Mouse (Mus musculus) liver, adult 2 months (tissue): ENCODE data around the gene Akip1. TPM values are rescaled to one million over a fixed set of nuclear protein-coding genes. Genes with fewer than 3 reads are reported as not detected.

Experiments
- DNase-seq: peaks from one replicate; pipeline ENCODE4 v3.0.0-alpha.2; 2011; ENCODE audit warnings: low read depth, low spot score; ENCODE audit errors: extremely low read depth
- H3K27ac ChIP-seq: fragments of 200-500 bp; replicated peaks from 2 replicates; pipeline ENCODE4 v1.5.1; 2012; ENCODE audit warnings: low read depth, mild to moderate bottlenecking, control low read depth, inconsistent platforms, low read length; ENCODE audit not compliant: insufficient read depth
- H3K27me3 ChIP-seq: fragments of 200-500 bp; 2 replicates; pipeline ENCODE4 v1.6.1; 2012; ENCODE audit warnings: mild to moderate bottlenecking, moderate library complexity, low read length, inconsistent platforms; ENCODE audit not compliant: control insufficient read depth, insufficient read depth
- H3K36me3 ChIP-seq: fragments of 200-500 bp; 2 replicates; pipeline ENCODE4 v1.6.1; 2012; ENCODE audit warnings: low read length, inconsistent platforms; ENCODE audit not compliant: control insufficient read depth, insufficient read depth
- H3K4me1 ChIP-seq: fragments of 200-500 bp; 2 replicates; pipeline ENCODE4 v1.6.1; 2011; ENCODE audit warnings: low read length; ENCODE audit not compliant: control insufficient read depth, insufficient read depth
- H3K4me3 ChIP-seq: fragments of 200-500 bp; 2 replicates; pipeline ENCODE4 v1.5.1; 2011; ENCODE audit warnings: low read depth, mild to moderate bottlenecking, control low read depth, low read length, moderate library complexity; ENCODE audit not compliant: insufficient read depth
- H3K79me2 ChIP-seq: fragments of 200-500 bp; 2 replicates; pipeline ENCODE4 v1.6.1; 2012; ENCODE audit warnings: inconsistent platforms, mild to moderate bottlenecking, low read length, moderate library complexity; ENCODE audit not compliant: control insufficient read depth, insufficient read depth
- H3K9ac ChIP-seq: fragments of 200-500 bp; 2 replicates; pipeline ENCODE4 v1.6.1; 2012; ENCODE audit warnings: low read depth, mild to moderate bottlenecking, control low read depth, inconsistent platforms, low read length
- CTCF ChIP-seq: fragments of 200-500 bp; IDR thresholded peaks from 2 replicates; pipeline ENCODE4 v1.5.1; 2011; ENCODE audit warnings: low read depth, low read length, control low read depth
- POLR2A ChIP-seq: fragments of 200-500 bp; IDR thresholded peaks from 2 replicates; pipeline ENCODE4 v1.6.1; 2011; ENCODE audit warnings: low read length, control low read depth; ENCODE audit not compliant: insufficient read depth; ENCODE audit errors: extremely low read depth
- WGBS: fragments of 180-500 bp; shearing (Covaris S2); methylation state at CpG from one replicate; pipeline ENCODE4 v1.1.7; 2018; 5-methylcytosine and 5-hydroxymethylcytosine counted together
- polyA plus RNA-seq: library from polyadenylated mRNA; depleted of rRNA; stranded (reverse); fragments of >200 nt; gene quantifications from 2 replicates; pipeline ENCODE4 v1.2.3, GENCODE M21; 2012
- total RNA-seq: library from RNA; depleted of rRNA; stranded (reverse); fragments of >200 nt; gene quantifications from 2 replicates; pipeline ENCODE4 v1.2.3, GENCODE M21; 2014

Akip1 gene
- total and polyA plus RNA-seq, 2 experiments, result 15.9 to 20.2 TPM

- Histone ChIP-seq H3K9ac (no peak overlapping the region), H3K27me3 (no peaks in the 10 kb centered on the region), H3K36me3 (peaks cover 36% of the 10 kb centered on the region), H3K79me2 (no peaks in the 10 kb centered on the region), H3K27ac (no peak overlapping the region), H3K4me3 (no peak overlapping the region), H3K4me1 (no peaks in the 10 kb centered on the region)
- TF ChIP-seq POLR2A, result no peak
- TF ChIP-seq CTCF, result no peak
- no peak for DNase-seq
- 97% methylated on average over 7 of the region's 7 CpGs for WGBS
Measured at GRCm38 (mm10) chr7:109712198-109712597, 8.7 kb downstream of the Akip1 start.

GRCm38 (mm10) chr7:109713434-109713982 is 10.0 kb downstream of the Akip1 start:
- no peak overlapping the region for H3K27ac ChIP-seq
- no peaks in the 10 kb centered on the region for H3K79me2 ChIP-seq
- H3K9ac ChIP-seq, result no peak overlapping the region
- no peak overlapping the region for H3K4me3 ChIP-seq
- peaks cover 28% of the 10 kb centered on the region for H3K36me3 ChIP-seq
- no peak for DNase-seq
- no peaks in the 10 kb centered on the region for H3K27me3 ChIP-seq
- no peaks in the 10 kb centered on the region for H3K4me1 ChIP-seq
- TF ChIP-seq POLR2A, result no peak
- TF ChIP-seq CTCF, result no peak
- WGBS, result 88% methylated on average over 2 of the region's 2 CpGs

GRCm38 (mm10) chr7:109719286-109719685 is 15.8 kb downstream of the Akip1 start:
- H3K4me1 ChIP-seq, result no peaks in the 10 kb centered on the region
- peak; percentile 15 for DNase-seq
- 68% methylated on average over 9 of the region's 9 CpGs for WGBS
- no peaks in the 10 kb centered on the region for H3K36me3 ChIP-seq
- TF ChIP-seq CTCF, result 0 out of 2 replicates have a peak, but pooled peaks have one; percentile 10
- no peak for TF ChIP-seq POLR2A
- H3K27me3 ChIP-seq, result no peaks in the 10 kb centered on the region
- no peaks in the 10 kb centered on the region for H3K79me2 ChIP-seq
- H3K27ac ChIP-seq, result no peak overlapping the region
- no peak overlapping the region for H3K4me3 ChIP-seq
- H3K9ac ChIP-seq, result no peak overlapping the region

GRCm38 (mm10) chr7:109722618-109723017 is 19.1 kb downstream of the Akip1 start:
- Histone ChIP-seq H3K79me2 (no peaks in the 10 kb centered on the region), H3K4me3 (no peak overlapping the region), H3K9ac (no peak overlapping the region), H3K36me3 (no peaks in the 10 kb centered on the region), H3K27ac (no peak overlapping the region), H3K4me1 (no peaks in the 10 kb centered on the region), H3K27me3 (no peaks in the 10 kb centered on the region)
- DNase-seq, result no peak
- WGBS, result 96% methylated on average over 2 of the region's 2 CpGs
- TF ChIP-seq CTCF, result no peak; the same call in 1 of the 2 replicates
- no peak for TF ChIP-seq POLR2A

- H3K4me3 ChIP-seq, result no peak overlapping the region
- H3K79me2 ChIP-seq, result no peaks in the 10 kb centered on the region
- H3K4me1 ChIP-seq, result no peaks in the 10 kb centered on the region
- H3K27me3 ChIP-seq, result no peaks in the 10 kb centered on the region
- H3K27ac ChIP-seq, result no peak overlapping the region
- no peak for TF ChIP-seq CTCF
- TF ChIP-seq POLR2A, result no peak
- H3K36me3 ChIP-seq, result no peaks in the 10 kb centered on the region
- DNase-seq, result no peak
- WGBS, result 97% methylated on average over 8 of the region's 8 CpGs
- H3K9ac ChIP-seq, result no peak overlapping the region
Measured at GRCm38 (mm10) chr7:109723114-109723513, 19.6 kb downstream of the Akip1 start.

GRCm38 (mm10) chr7:109723697-109724096 is 20.2 kb downstream of the Akip1 start, which contains the start of gene BC051019:
TSS of gene BC051019 (minus strand) at chr7:109723850.
- no peak for TF ChIP-seq POLR2A
- TF ChIP-seq CTCF, result no peak
- Histone ChIP-seq H3K36me3 (no peaks in the 10 kb centered on the region), H3K79me2 (no peaks in the 10 kb centered on the region), H3K4me1 (no peaks in the 10 kb centered on the region), H3K4me3 (no peak within 1 kb of the TSS), H3K9ac (no peak within 1 kb of the TSS), H3K27me3 (no peaks in the 10 kb centered on the region), H3K27ac (no peak within 1 kb of the TSS)
- 93% methylated on average over 5 of the region's 5 CpGs for WGBS
- no peak for DNase-seq
